Mouse (Mus musculus) Patski (cell line): Measurements from ENCODE around the gene Wnt4. TPM values are rescaled to one million over a fixed set of nuclear protein-coding genes. Genes with fewer than 3 reads are reported as not detected.

Experiments used
- ATAC-seq: fragments of 100-300 bp; one replicate; pipeline ENCODE4 v1.8.0; 2021
- CTCF ChIA-PET: fragments of 350-600 bp; sonication (Branson Sonifier 250); formaldehyde crosslinking; loops from one replicate; lab custom pipeline; 2022; ENCODE audit warnings: inconsistent platforms; lab: Charles Lee
- POLR2A ChIA-PET: fragments of 350-600 bp; sonication (Branson Sonifier 250); formaldehyde crosslinking; loops from one replicate; lab custom pipeline; 2022; ENCODE audit warnings: antibody characterized with exemption, inconsistent platforms; lab: Charles Lee
- DNase-seq: peaks from one replicate; pipeline ENCODE4 v3.0.0-alpha.2; 2011; ENCODE audit warnings: low read depth, low spot score
- H3K27me3 ChIP-seq: fragments of 371-371 bp; one replicate; pipeline ENCODE4 v1.5.1; 2021
- CTCF ChIP-seq: fragments of 100-300 bp; IDR thresholded peaks from one replicate; pipeline ENCODE4 v1.5.1; 2021
- in situ Hi-C: fragments of 300-500 bp; cut with MboI; formaldehyde crosslinking; loops from 3 replicates; pipeline ENCODE4 v1.11.1; 2018; ENCODE audit warnings: low pct_unique_long_range_greater_than_20kb, mixed read lengths
- polyA plus RNA-seq: library from polyadenylated mRNA; unstranded; gene quantifications from one replicate; pipeline ENCODE4 v1.2.3, GENCODE M21; 2021

Wnt4 gene
- polyA plus RNA-seq, 1 experiment from 2014 or later = 5.3 TPM

GRCm38 (mm10) chr4:137287818-137288217 lies 10.5 kb downstream of the Wnt4 start:
- DNase-seq (no peak), ATAC-seq (no peak)
- ChIA-PET CTCF (interaction anchor here (1.0 to 2.2 kb wide), 2 partner anchors 122 to 212 kb away, joined by 3 to 15 read pairs; no protein-coding TSS in a partner anchor), POLR2A (interaction anchor here (1.6 kb wide), 1 partner anchor 211 kb away, joined by 5 read pairs; no protein-coding TSS in a partner anchor)
- H3K27me3 ChIP-seq = no peaks in the 10 kb centered on the region
- in situ Hi-C loops = loop anchor here (5.0 kb wide), 1 partner anchor 131 kb away; no protein-coding TSS in a partner anchor
- TF ChIP-seq CTCF = no peak

- DNase-seq = no peak
- no peak for ATAC-seq
- no peaks in the 10 kb centered on the region for H3K27me3 ChIP-seq
- in situ Hi-C loops = loop anchor here (5.0 kb wide), 1 partner anchor 132 kb away; no protein-coding TSS in a partner anchor
- POLR2A ChIA-PET = no interaction called here
- CTCF ChIA-PET = interaction anchor here (0.8 kb wide), 1 partner anchor 213 kb away, joined by 3 read pairs; no protein-coding TSS in a partner anchor
- no peak for TF ChIP-seq CTCF
Measured at GRCm38 (mm10) chr4:137289701-137290100, 12.4 kb downstream of the Wnt4 start.

GRCm38 (mm10) chr4:137290250-137290649 lies 13.0 kb downstream of the Wnt4 start:
- in situ Hi-C loops = no loop called here
- no peak for ATAC-seq
- ChIA-PET POLR2A (no interaction called here), CTCF (no interaction called here)
- no peaks in the 10 kb centered on the region for H3K27me3 ChIP-seq
- DNase-seq = no peak
- TF ChIP-seq CTCF = no peak

- no peak for ATAC-seq
- ChIA-PET CTCF (interaction anchor here (0.7 kb wide), 2 partner anchors 16 to 216 kb away, joined by 3 to 4 read pairs; no protein-coding TSS in a partner anchor), POLR2A (no interaction called here)
- no peak for TF ChIP-seq CTCF
- in situ Hi-C loops = no loop called here
- no peaks in the 10 kb centered on the region for H3K27me3 ChIP-seq
- no peak for DNase-seq
Measured at GRCm38 (mm10) chr4:137292625-137293024, 15.3 kb downstream of the Wnt4 start.

- no peaks in the 10 kb centered on the region for H3K27me3 ChIP-seq
- no peak for TF ChIP-seq CTCF
- no peak for ATAC-seq
- POLR2A ChIA-PET = no interaction called here
- DNase-seq = no peak
- in situ Hi-C loops = no loop called here
- CTCF ChIA-PET = no interaction called here
Measured at GRCm38 (mm10) chr4:137294032-137294431, 16.7 kb downstream of the Wnt4 start.

- ATAC-seq (no peak), DNase-seq (no peak)
- TF ChIP-seq CTCF = no peak
- no peaks in the 10 kb centered on the region for H3K27me3 ChIP-seq
- in situ Hi-C loops = no loop called here
- ChIA-PET CTCF (no interaction called here), POLR2A (no interaction called here)
Measured at GRCm38 (mm10) chr4:137294474-137294873, 17.2 kb downstream of the Wnt4 start.

- DNase-seq = no peak
- no peak for TF ChIP-seq CTCF
- POLR2A ChIA-PET = no interaction called here
- in situ Hi-C loops = no loop called here
- CTCF ChIA-PET = no interaction called here
- no peaks in the 10 kb centered on the region for H3K27me3 ChIP-seq
- no peak for ATAC-seq
Measured at GRCm38 (mm10) chr4:137294951-137295350, 17.7 kb downstream of the Wnt4 start.

GRCm38 (mm10) chr4:137297611-137298010 lies 20.3 kb downstream of the Wnt4 start:
- no peak for DNase-seq
- ChIA-PET CTCF (interaction anchor here (0.9 to 1.2 kb wide), 2 partner anchors 11 to 134 kb away, joined by 3 read pairs; no protein-coding TSS in a partner anchor), POLR2A (no interaction called here)
- no peaks in the 10 kb centered on the region for H3K27me3 ChIP-seq
- ATAC-seq = no peak
- no peak for TF ChIP-seq CTCF
- in situ Hi-C loops = no loop called here

GRCm38 (mm10) chr4:137298406-137298805 lies 21.1 kb downstream of the Wnt4 start:
- ChIA-PET CTCF (interaction anchor here (1.1 to 1.2 kb wide), 2 partner anchors 10 to 135 kb away, joined by 3 read pairs; no protein-coding TSS in a partner anchor), POLR2A (no interaction called here)
- in situ Hi-C loops = no loop called here
- DNase-seq (no peak), ATAC-seq (no peak)
- H3K27me3 ChIP-seq = no peaks in the 10 kb centered on the region
- no peak for TF ChIP-seq CTCF

GRCm38 (mm10) chr4:137300227-137300626 lies 22.9 kb downstream of the Wnt4 start:
- no peak for ATAC-seq
- no peaks in the 10 kb centered on the region for H3K27me3 ChIP-seq
- ChIA-PET POLR2A (no interaction called here), CTCF (no interaction called here)
- no peak for DNase-seq
- no peak for TF ChIP-seq CTCF
- in situ Hi-C loops = loop anchor here (10.0 kb wide), 1 partner anchor 405 kb away; the partner anchor contains the start of genes C1qa and C1qc

GRCm38 (mm10) chr4:137301635-137302034 lies 24.3 kb downstream of the Wnt4 start:
- POLR2A ChIA-PET = no interaction called here
- no peak for TF ChIP-seq CTCF
- no peak for ATAC-seq
- in situ Hi-C loops = loop anchor here (10.0 kb wide), 1 partner anchor 407 kb away; the partner anchor contains the start of genes C1qa and C1qc
- CTCF ChIA-PET = interaction anchor here (1.3 kb wide), 1 partner anchor 225 kb away, joined by 3 read pairs; no protein-coding TSS in a partner anchor
- DNase-seq = no peak
- no peaks in the 10 kb centered on the region for H3K27me3 ChIP-seq
